Mouse (Mus musculus): ENCODE data around the gene Calhm6. TPM values are rescaled to one million over a fixed set of nuclear protein-coding genes. Genes with fewer than 3 reads are reported as not detected.
A peak's percentile ranks its signal among the peaks of the same experiment; 100 is the strongest.

The Calhm6 gene
- polyA plus RNA-seq (2012; rRNA removed), result 0.44 and 0.50 TPM in 2 replicates

- peak in 1 of 2 experiments; percentile 49 for DNase-seq (ENCODE audit: extremely low spot score in 1 of 2, low spot score in 1 of 2)
These were observed at the start of gene Calhm6 for GRCm38 (mm10) chr10:34127392-34128378. TSS of gene Calhm6 (minus strand) at chr10:34127984.

- DNase-seq (ENCODE audit: extremely low spot score in 1 of 2, low spot score in 1 of 2), result no peak
These were observed 48.3 kb upstream of the Calhm6 start for GRCm38 (mm10) chr10:34175870-34176606.

GRCm38 (mm10) chr10:34172663-34173282 lies 45.0 kb upstream of the Calhm6 start:
- no peak for DNase-seq (ENCODE audit: extremely low spot score in 1 of 2, low spot score in 1 of 2)

GRCm38 (mm10) chr10:34171660-34172059 lies 43.9 kb upstream of the Calhm6 start:
- DNase-seq (ENCODE audit: extremely low spot score in 1 of 2, low spot score in 1 of 2), result no peak

- no peak for DNase-seq (ENCODE audit: extremely low spot score in 1 of 2, low spot score in 1 of 2)
These were observed 43.4 kb upstream of the Calhm6 start for GRCm38 (mm10) chr10:34171191-34171590.

- no peak for DNase-seq (ENCODE audit: extremely low spot score in 1 of 2, low spot score in 1 of 2)
These were observed 39.2 kb upstream of the Calhm6 start for GRCm38 (mm10) chr10:34166971-34167370.

GRCm38 (mm10) chr10:34155796-34156554 lies 28.2 kb upstream of the Calhm6 start:
- no peak for DNase-seq (ENCODE audit: extremely low spot score in 1 of 2, low spot score in 1 of 2)

GRCm38 (mm10) chr10:34151827-34152226 lies 24.0 kb upstream of the Calhm6 start:
- peak in 1 of 2 experiments; percentile 20 for DNase-seq (ENCODE audit: extremely low spot score in 1 of 2, low spot score in 1 of 2)

- no peak for DNase-seq (ENCODE audit: extremely low spot score in 1 of 2, low spot score in 1 of 2)
These were observed 22.7 kb upstream of the Calhm6 start for GRCm38 (mm10) chr10:34150454-34150853.

GRCm38 (mm10) chr10:34149772-34150171 lies 22.0 kb upstream of the Calhm6 start:
- no peak for DNase-seq (ENCODE audit: extremely low spot score in 1 of 2, low spot score in 1 of 2)

GRCm38 (mm10) chr10:34141693-34142092 lies 13.9 kb upstream of the Calhm6 start:
- DNase-seq (ENCODE audit: extremely low spot score in 1 of 2, low spot score in 1 of 2), result no peak

- no peak for DNase-seq (ENCODE audit: extremely low spot score in 1 of 2, low spot score in 1 of 2)
These were observed 12.0 kb upstream of the Calhm6 start for GRCm38 (mm10) chr10:34139768-34140167.

GRCm38 (mm10) chr10:34138027-34138426 lies 10.2 kb upstream of the Calhm6 start:
- DNase-seq (ENCODE audit: extremely low spot score in 1 of 2, low spot score in 1 of 2), result no peak

- no peak for DNase-seq (ENCODE audit: extremely low spot score in 1 of 2, low spot score in 1 of 2)
These were observed 8.6 kb upstream of the Calhm6 start for GRCm38 (mm10) chr10:34136432-34136831.

GRCm38 (mm10) chr10:34131356-34131755 lies 3.6 kb upstream of the Calhm6 start:
- DNase-seq (ENCODE audit: extremely low spot score in 1 of 2, low spot score in 1 of 2), result no peak

- no peak for DNase-seq (ENCODE audit: extremely low spot score in 1 of 2, low spot score in 1 of 2)
These were observed 607 bp upstream of the Calhm6 start for GRCm38 (mm10) chr10:34128391-34128790.

- DNase-seq (ENCODE audit: extremely low spot score in 1 of 2, low spot score in 1 of 2), result no peak
These were observed 9.4 kb downstream of the Calhm6 start for GRCm38 (mm10) chr10:34118421-34118820.

- DNase-seq (ENCODE audit: extremely low spot score in 1 of 2, low spot score in 1 of 2), result no peak
These were observed 10.0 kb downstream of the Calhm6 start for GRCm38 (mm10) chr10:34117770-34118169.

- DNase-seq (ENCODE audit: extremely low spot score in 1 of 2, low spot score in 1 of 2), result no peak
These were observed 10.7 kb downstream of the Calhm6 start for GRCm38 (mm10) chr10:34117131-34117530.
